Mouse (Mus musculus): ENCODE measurements at regions not wholly inside any gene's neighbourhood (a gene's known extent, or its start where the extent isn't known, plus 50 kb on each side); places are given as distances from the start of the nearest gene placed in this dataset.

- TF ChIP-seq CTCF (IDR thresholded peaks at IDR 0.05; ENCODE audit: control insufficient read depth, insufficient read depth, insufficient replicate concordance, low read depth, low read length) (peak; percentile 66; the same call in 1 of the 2 replicates), POLR2A (IDR thresholded peaks at IDR 0.05; ENCODE audit: control insufficient read depth, low read depth, low read length) (no peak)
These were observed 58.8 kb upstream of the Barx2 start for GRCm38 (mm10) chr9:31971801-31972628.
